Mouse (Mus musculus) CD4-positive, CD25-positive, alpha-beta regulatory T cell, adult 9 weeks (primary cell): Measurements from ENCODE around the gene Itpka. TPM values are rescaled to one million over a fixed set of nuclear protein-coding genes. Genes with fewer than 3 reads are reported as not detected.

Source experiments
- polyA plus RNA-seq: library from polyadenylated mRNA; unstranded; fragments of 100-300 nt; shearing (Covaris generic); gene quantifications from one replicate; pipeline ENCODE4 v1.2.1, GENCODE M21; 2017

The Itpka gene
- polyA plus RNA-seq: not detected

DNA sequence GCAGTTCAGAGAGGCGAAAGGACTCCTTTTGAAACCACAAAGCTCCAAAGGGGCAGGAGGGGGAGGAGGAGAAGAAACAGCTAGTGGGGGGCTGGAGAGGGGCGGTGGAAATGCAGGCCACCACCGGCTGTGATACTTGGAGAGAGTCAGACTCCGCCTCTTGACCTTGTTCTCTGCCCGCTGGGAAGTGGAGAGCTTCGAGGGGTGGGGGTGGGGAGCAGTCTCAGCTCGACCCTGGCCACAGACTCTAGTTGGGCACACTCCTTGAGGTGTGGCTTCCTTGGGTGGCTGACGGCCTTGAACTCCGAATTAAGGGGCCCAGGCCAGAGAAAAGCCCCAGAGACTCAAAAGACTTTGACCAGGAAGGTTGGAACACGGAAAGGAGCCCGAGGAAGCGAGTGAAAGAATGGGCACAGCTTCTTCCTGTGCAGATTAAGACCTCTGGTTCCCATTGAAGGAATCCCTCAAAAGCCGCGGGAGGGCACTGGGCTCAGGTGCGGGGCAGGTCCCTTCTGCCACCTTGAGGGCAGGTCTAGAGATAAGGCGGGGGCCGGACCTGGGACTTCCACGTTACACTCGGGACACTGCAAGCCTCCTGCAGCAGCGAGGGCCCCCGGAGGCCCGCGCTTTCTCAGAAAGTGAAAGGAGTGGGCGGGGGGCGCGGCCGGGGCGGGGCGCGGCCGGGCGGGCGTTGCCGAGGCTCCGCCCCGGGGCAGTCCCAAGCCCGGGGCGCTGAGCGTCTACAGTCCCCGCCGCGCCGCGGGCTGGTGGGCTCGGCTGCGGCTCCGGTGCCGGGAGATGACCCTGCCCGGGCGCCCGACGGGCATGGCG is at the start of gene Itpka:
Gene Itpka (plus strand): TSS at position 757 of the 831 bp plus-strand sequence.

DNA sequence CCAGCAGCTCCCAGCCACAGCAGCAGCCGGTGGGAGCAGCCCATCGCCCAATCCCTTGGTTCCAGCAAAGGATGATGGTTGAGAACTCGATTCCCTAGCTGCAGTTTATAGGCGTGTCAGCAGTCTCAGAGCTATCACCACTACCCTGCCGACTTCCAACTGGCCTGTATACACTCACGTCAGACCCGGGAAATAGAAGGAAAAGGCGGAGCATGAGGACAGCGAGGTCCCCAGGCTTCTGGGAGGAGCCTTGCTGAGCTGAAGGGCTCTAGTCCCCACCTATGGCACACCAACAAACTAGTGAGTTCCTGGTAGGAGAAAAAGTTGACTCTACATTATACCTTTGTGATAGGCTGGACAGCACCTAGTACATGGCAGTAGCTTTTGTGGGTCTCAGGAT is 18.1 kb downstream of the Itpka start, which contains the start of gene Ltk:
Gene Ltk (minus strand): TSS at position 181 of the 400 bp plus-strand sequence.

DNA sequence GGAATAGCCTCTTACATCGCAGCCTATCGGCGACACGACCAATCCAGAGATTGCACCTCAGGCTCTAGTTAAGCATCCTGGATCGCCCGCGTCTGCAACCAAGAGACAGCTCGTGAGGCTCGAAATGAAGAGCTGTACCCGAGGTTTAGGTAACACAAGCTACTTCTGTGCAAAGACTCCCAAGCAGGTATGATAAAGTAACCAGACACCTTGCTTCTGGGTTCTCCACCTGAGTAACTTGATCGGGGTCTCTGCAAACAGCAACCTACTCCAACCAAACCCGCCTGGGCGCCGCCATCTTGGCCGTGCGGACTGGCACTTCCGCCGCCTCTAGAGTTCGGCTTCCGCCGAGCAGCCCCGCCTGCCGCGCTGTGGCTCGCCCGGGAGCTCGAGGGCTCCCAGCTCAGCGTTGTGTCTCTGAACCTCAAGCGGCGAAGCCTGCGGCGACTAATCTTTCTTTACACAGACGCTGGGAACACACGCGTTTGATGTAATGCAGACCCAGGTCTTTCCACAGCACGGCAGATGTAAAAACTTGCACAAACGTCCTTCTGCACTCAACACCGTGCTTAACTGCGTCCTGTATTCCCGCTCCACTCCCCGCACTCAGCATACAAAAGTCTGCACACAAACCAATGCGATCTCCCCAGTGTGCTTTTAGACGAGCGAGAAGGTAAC is 45.2 kb downstream of the Itpka start, which contains the start of gene Rpap1:
Gene Rpap1 (minus strand): TSS at position 332 of the 678 bp plus-strand sequence.

DNA sequence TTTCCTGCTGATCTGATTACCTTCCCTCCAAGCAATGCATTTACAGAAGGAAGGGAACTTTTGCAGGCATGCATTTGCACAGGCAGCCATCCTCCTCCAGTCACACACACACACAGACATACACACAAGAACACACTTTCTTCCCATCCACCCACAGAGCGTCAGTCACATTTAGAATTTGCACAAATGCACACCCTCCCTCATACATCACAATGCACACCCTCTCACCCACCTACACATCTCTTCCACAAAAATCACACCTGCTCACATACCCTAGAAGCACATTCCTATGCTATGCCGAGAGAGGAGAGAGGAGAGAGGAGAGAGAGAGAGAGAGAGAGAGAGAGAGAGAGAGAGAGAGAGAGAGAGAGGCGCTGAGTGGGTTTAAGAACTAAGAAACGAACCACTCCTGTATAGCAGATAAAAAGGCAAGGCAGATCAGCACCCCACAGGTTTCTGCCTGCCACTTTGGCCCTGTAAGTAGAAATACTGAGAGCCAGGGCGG is 55.2 kb downstream of the Itpka start, which contains the start of gene Tyro3:
Gene Tyro3 (plus strand): TSS at position 455 of the 505 bp plus-strand sequence.

Other genes starting within 250 kb of the Itpka start
- gene Exd1, start 194.7 kb upstream of the Itpka start, polyA plus RNA-seq: 0.25 TPM
- gene Chp1, start 194.6 kb upstream of the Itpka start, polyA plus RNA-seq: 86.0 TPM
- 3.9 TPM for gene Nusap1, start 124.0 kb upstream of the Itpka start, polyA plus RNA-seq
- gene Oip5, start 123.9 kb upstream of the Itpka start, polyA plus RNA-seq: 3.0 TPM
- gene Ndufaf1, start 79.5 kb upstream of the Itpka start, polyA plus RNA-seq: 44.6 TPM
- 22.5 TPM for gene Rtf1, start 67.3 kb upstream of the Itpka start, polyA plus RNA-seq
- gene Ltk, start 18.1 kb downstream of the Itpka start, polyA plus RNA-seq: not detected
- 47.8 TPM for gene Rpap1, start 45.2 kb downstream of the Itpka start, polyA plus RNA-seq
- 1.8 TPM for gene Tyro3, start 55.4 kb downstream of the Itpka start, polyA plus RNA-seq
- 71.4 TPM for gene Mga, start 154.9 kb downstream of the Itpka start, polyA plus RNA-seq
- gene Mapkbp1, start 230.4 kb downstream of the Itpka start, polyA plus RNA-seq: 10.5 TPM